Mouse (Mus musculus) telencephalon, adult 2 months (tissue): ENCODE results near the gene P2rx3.

Experiments
- DNase-seq: peaks from one replicate; pipeline ENCODE4 v3.0.0-alpha.2; 2011; ENCODE audit warnings: low read depth, low spot score

Gene P2rx3

GRCm38 (mm10) chr2:85037047-85038026, at the start of gene P2rx3, which contains the start of gene Ssrp1:
Gene P2rx3 (minus strand): TSS chr2:85037462.
Gene Ssrp1 (plus strand): TSS chr2:85037234.
- DNase-seq: peak; percentile 94

GRCm38 (mm10) chr2:85073751-85074150, 36.5 kb upstream of the P2rx3 start:
- no peak for DNase-seq

DNA sequence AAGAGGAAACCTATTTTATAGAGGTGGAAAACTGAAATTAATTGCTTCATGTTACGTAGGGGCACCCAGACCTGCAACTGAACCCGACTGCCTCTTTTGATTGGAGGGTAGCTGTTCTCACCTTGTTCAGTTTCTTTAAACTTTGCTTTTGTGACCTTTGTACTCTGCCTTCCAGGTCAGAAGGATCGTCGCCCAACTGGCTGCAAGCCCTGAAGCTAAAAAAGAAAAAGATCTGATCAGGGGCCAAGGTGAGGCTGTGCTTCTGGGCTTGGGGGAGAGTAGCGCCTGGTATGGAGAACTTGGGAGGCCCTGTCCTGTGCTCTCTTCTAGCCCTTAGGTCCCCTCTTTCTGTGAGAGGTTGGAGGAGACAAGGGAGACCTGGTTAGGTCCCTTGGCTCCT, 34.7 kb upstream of the P2rx3 start:
- no peak for DNase-seq

- no peak for DNase-seq
Measured at GRCm38 (mm10) chr2:85070086-85070485, 32.8 kb upstream of the P2rx3 start.

DNA sequence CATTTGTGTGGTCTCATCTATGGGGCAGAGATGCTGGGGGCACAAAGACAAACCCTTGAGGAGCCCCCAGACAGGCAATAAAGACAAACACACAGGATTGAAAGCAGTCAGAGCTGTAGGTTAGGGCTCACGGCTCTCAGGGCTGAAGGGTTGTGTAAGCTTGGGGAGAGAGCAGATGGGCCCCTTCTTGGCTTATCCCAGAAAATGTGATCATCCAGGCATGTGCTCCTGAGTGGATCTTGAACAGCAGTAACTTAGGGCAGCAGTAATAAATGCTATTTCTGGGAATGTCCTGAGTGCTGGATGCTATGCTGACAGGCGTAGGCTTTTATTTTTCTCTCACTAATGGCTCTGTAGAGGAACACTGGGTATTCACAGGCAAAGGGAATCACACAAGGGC, 31.4 kb upstream of the P2rx3 start:
- DNase-seq: no peak

DNA sequence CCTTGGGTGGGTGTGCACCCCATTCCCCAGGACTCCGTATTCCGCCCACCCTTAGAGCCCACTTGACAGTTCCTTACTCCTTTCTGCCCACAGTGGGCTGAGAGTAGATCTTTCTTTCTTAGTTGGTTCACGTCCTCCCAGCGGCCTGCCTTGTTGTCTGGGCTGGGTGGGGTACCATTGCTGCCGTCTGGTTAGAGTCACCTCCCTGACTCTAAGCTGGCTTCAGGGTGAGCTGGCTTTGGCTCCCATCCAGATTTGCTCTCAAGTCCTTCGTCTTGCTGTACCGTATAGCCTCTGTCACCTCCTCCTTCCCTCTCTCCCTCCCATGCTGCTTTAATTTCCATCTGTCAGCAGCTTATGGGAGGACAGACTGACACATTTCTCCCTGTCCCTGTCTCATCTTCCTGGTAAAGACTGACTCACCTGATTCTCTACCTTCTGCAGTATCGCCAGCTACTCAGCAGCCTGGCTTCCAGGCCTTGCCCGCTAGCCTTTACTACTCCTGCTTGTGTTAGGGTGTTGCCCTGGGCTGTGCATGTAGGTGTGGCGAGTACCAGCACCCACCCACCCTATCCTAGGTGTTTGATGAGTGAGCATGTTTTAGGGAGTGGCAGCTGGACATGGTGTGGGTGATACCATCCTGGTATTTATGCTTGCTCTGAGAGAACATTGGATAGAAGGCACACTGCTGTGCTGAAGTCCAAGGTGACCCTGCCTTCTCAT, 30.8 kb upstream of the P2rx3 start:
- DNase-seq: no peak

- DNase-seq: no peak
Measured at GRCm38 (mm10) chr2:85066937-85067336, 29.7 kb upstream of the P2rx3 start.

DNA sequence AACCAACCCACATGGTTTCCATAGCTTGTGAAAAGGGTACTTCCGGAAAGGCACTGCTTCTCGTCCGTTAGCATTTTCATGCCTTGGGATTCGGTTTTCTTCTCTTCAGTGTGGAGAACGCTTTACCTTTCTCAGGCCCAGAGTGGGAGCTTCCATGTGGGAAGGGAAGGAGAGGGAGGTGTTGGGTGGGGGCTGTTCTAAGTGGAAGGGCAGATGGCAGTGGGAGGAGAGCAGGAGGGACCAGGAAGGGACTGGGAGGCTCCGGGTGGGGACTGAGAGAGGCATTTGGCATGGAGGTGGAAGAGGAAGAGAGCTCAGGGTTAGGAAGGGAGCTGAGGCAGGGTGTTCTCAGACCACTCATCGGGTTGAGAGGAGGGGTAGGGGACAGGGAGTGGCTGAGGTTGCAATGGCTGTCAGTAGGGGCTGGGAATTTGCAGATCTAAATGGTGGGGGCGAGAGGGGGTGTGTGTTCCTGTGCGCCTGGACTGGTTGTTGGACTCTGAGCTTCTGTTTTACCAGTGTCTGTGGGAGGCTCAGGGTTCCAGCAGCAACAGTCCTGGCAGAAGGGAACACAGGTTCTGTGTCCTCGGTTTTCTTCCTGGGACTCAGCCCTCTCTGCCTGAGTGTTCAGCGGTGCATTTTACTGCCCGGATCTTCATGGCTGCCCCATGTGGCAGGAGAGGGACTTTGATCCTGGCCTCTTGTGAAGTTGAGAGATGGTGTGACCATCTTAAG, 28.0 kb upstream of the P2rx3 start:
- DNase-seq: peak; percentile 80

DNA sequence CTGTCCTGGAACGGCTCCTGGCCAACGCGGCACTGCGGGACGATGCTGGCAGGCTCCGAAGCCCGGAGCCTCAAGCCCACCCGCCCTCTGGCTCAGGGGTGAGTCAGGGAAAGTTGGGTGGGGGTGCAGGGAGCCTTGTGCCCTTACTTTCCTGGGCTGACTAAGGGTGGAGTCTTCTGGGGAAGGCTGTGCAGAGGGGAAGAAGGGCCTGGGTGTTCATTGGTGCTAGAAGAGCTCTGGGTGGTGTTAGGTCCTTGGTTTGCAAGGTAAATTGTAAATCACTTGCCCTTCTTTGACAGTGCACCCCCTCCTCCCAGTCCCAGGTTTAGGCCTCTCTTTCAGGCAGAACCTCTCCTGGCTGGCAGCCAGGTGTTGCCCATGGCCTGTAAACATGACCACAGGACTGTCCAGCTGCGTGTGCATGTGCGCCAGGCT, 23.9 kb upstream of the P2rx3 start:
- DNase-seq: no peak

- no peak for DNase-seq
Measured at GRCm38 (mm10) chr2:85060591-85061060, 23.4 kb upstream of the P2rx3 start.

DNA sequence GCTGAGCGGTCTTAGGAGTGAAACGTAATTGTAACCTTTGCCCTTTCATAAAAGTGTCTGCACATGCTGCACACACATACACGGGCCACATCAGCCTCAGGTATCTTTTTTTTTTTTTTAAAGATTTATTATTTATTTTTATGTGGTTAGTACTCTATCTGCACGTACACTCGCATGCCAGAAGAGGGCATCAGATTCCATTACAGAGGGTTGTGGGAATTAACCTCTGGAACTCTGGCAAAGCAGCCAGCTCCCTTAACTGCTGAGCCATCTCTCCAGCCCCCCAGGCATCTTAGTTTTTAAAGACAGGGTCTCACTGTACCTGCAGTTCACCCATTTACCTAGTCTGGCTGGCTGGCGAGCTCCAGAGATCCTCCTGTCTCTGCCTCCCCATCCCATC, 22.4 kb upstream of the P2rx3 start:
- DNase-seq: no peak

- DNase-seq: no peak
Measured at GRCm38 (mm10) chr2:85056711-85057110, 19.4 kb upstream of the P2rx3 start.

DNA sequence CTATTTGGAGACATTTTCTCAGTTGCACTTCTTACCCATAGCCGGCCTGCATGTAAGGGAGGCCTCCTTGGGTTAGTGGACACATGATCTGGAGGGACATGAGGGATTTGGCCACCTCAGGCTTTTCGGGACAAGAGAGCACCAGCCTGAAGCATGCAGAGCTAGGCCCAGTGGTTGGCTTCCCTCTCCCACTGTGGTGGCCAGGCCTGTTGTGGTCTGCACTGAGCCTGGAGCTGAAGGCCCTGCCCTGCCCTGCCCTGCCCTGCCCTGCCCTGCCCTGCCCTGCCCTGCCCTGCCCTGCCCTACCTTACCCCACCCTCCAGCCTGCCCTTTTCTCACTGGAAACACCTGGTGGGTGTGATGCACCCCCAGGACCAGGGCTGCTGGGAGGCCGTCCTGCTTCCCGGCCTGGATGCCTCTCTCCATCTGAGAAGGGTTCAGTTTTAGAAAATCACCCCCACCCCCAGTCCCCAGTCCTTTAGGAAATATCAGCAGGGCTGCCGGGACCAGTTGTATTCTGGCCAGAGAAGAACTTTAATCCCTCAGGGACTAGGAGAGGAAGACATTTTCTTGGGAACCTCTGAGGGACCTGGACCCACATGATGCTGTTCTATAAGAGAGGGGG, 16.0 kb upstream of the P2rx3 start:
- DNase-seq: no peak

GRCm38 (mm10) chr2:85050746-85051145, 13.5 kb upstream of the P2rx3 start:
- no peak for DNase-seq

DNA sequence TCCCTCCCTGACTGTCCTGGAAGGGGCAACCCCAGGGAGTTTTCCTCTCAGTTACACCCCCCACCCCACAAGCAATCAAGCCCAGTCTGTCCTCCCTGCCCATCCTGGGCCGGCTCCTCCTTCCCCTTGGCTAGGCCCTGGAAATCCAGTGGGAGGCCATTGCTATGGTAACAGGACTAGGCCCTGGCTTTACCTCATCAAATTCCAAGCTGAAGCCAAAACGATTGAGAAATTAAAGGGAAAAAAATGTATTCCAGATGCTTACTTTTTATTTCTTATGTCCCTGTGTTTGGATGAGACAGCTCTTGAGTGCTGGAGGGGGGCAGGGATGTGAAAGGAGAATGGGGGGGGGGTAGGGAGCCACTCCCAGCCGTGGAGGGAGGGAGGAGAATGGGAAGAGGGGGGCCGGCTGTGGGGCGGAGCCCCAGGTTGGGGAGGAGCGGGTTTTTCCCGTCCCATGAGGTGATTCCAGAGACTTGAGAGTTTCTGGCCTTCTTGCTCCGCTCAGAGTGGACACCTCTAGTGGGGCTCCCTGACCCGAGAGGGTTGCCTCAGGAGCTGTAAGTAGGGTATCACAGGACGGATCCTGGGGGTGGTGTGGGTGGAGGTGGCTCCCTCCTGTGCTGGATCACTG, 12.9 kb upstream of the P2rx3 start:
- no peak for DNase-seq

DNA sequence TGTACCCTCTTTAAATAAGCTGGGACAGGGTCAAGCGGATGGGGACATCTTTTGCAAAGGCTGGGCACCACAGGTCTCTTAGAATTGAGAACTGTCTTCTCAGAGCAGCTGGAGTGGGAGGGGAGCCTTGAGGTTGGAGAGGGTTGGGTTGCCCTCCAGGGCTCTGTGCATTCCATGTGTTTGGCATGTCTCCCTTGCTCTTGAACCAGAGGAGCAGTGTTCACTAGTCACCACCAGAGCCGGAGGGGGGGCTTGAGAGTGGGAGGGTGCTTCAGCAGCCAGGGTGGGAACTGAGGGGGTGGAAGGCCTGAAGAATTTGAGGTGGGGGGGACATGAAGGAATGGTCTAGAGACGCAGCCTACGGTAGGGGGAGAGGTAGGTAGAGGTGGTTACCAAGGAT, 12.0 kb upstream of the P2rx3 start:
- DNase-seq: no peak

- no peak for DNase-seq
Measured at GRCm38 (mm10) chr2:85048168-85048751, 11.0 kb upstream of the P2rx3 start.

DNA sequence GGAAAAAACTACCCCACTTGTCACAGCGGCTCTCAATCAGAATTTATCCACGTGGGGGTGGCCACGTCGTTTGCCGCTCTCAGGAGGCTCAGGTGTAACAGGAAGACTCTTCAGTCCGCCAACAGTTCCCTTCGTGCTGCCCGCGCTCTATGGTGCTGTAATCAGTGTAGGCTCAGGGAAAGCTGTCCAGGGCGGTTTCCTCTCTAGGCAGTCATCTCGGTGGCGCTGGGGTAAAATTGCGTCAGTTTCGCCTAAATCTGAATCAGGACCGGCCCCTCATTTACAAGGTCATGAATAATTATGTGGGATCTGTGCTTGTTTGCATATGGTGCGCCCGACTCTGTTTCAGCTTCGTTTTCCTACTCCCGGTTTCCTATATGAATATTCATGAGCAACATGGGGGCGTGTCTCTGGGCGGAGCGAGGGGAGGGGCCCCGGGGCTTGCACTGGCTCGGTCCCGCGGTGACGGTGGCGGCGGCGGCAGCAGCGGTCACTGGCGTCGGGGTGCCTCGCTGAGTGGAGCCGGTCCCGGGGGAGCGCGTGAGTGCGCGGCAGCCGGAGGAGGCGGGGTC, 10.4 kb upstream of the P2rx3 start, which contains the start of gene Tnks1bp1:
TSS of gene Tnks1bp1 (plus strand) at position 427 of the 572 bp plus-strand sequence.
- peak; percentile 95 for DNase-seq

DNA sequence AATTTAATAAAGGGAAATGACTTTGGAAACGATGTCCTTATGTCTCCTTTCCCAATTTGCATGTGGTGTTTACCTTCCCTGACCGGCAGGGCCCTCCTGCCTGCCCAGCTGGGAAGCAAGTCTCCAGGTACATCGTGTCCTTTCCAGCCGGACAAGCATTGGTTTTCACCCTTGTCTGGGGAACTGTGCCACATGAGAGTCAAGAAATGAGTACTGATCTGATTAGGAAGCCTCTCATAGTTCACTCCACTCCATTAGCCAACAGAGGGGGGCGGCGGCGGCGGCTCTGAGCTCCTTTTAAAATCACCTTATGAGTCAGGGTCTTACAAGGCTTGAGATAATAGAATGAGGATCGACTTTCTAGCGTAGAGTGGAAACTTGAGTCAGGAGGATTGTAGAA, 9.8 kb upstream of the P2rx3 start:
- no peak for DNase-seq

GRCm38 (mm10) chr2:85046222-85046621, 9.0 kb upstream of the P2rx3 start:
- no peak for DNase-seq
